18 mouse cellular contexts compared by ENCODE assay signal in the genomic region with DNA sequence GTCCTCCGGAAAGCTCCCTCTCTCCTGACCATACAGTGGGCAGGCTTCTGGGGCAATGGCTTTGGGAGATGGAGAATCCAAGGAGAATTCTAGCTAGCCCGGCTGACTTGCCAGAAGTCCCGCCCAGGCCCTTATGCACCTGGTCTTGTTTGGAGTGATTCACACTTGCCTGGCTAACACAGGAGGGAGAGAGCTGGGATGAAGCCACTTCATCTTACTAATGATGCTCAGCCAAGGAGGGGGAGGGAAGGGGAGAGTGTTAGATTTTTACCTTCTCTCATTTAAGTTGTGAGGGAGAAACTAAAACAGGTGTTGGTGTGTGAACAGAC. TPM values are rescaled to one million over a fixed set of nuclear protein-coding genes. Genes with fewer than 3 reads are reported as not detected.
DNase-seq lines count a peak whose midpoint lies in the region; ATAC-seq and TF ChIP-seq lines count a peak whose summit lies in the region.
"Had no signal": no experiment of that assay in that cellular context is flagged by ENCODE, and none has a peak within 500 bp of the region (broad histone marks: within the 10 kb centered on the region; RNA-seq: fewer than 3 reads in every experiment).

No protein-coding gene starts in this region.

- ATAC-seq in heart, embryonic 14.5 days (ENCODE audit: insufficient number of reproducible peaks, insufficient read depth, low FRiP score, low read depth) = no peak
- ATAC-seq in embryonic facial prominence, embryonic 13.5 days (ENCODE audit: insufficient number of reproducible peaks, insufficient read depth, low FRiP score, low TSS enrichment, low read depth) = no peak
- ATAC-seq: forebrain, embryonic 15.5 days; inflammation-experienced regulatory T-cells, adult 6 months had no signal

- peaks cover 40% of the 10 kb centered on the region for H3K36me3 ChIP-seq in heart, embryonic 14.5 days (ENCODE audit: control insufficient read depth, insufficient read depth, low read length)
- peaks cover 11% of the 10 kb centered on the region for H3K36me3 ChIP-seq in testis, adult 2 months (ENCODE audit: control insufficient read depth, insufficient read depth, low read length)
- peaks cover 45% of the 10 kb centered on the region for H3K36me3 ChIP-seq in embryonic facial prominence, embryonic 13.5 days

- no peak overlapping the region for H3K4me2 ChIP-seq in heart, embryonic 14.5 days (ENCODE audit: low read length)
- 0 out of 2 replicates have a peak overlapping the region, but pooled peaks have one; percentile 83 for H3K4me2 ChIP-seq in embryonic facial prominence, embryonic 13.5 days

- no peaks in the 10 kb centered on the region for H3K27me3 ChIP-seq in heart, embryonic 14.5 days (ENCODE audit: control insufficient read depth, insufficient read depth, low read length)
- no peaks in the 10 kb centered on the region for H3K27me3 ChIP-seq in testis, adult 2 months (ENCODE audit: control insufficient read depth, insufficient read depth, low read length)
- no peaks in the 10 kb centered on the region for H3K27me3 ChIP-seq in embryonic facial prominence, embryonic 13.5 days
- H3K27me3 ChIP-seq: embryonic facial prominence, embryonic 12.5 days; forebrain, embryonic 15.5 days; heart, embryonic 15.5 days; hindbrain, embryonic 12.5 days; megakaryocyte, embryonic 14.5 days had no signal

- H3K27ac ChIP-seq in heart, embryonic 14.5 days (replicated peaks in 1 of 2; ENCODE audit: control insufficient read depth in 1 of 2, insufficient read depth in 1 of 2, low read depth in 2 of 2, low read length in 2 of 2) = 0 out of 4 replicates have a peak overlapping the region, but pooled peaks of 1 of the 2 experiments have one; percentile 91
- H3K27ac ChIP-seq in testis, adult 2 months (ENCODE audit: control insufficient read depth, insufficient read depth, low read depth, low read length) = no peak overlapping the region
- H3K27ac ChIP-seq in embryonic facial prominence, embryonic 13.5 days = peak overlapping the region; percentile 98; the same call in 1 of the 2 replicates
- H3K27ac ChIP-seq: embryonic facial prominence, embryonic 12.5 days; forebrain, embryonic 15.5 days; hindbrain, embryonic 12.5 days had no signal

- no peak for TF ChIP-seq POLR2A in testis, adult 2 months (IDR thresholded peaks at IDR 0.05; ENCODE audit: control insufficient read depth, low read depth, low read length)

- no peaks in the 10 kb centered on the region for H3K9me3 ChIP-seq in heart, embryonic 14.5 days (ENCODE audit: control insufficient read depth, low read length)
- H3K9me3 ChIP-seq in embryonic facial prominence, embryonic 13.5 days = no peaks in the 10 kb centered on the region
- H3K9me3 ChIP-seq: embryonic facial prominence, embryonic 12.5 days; forebrain, embryonic 15.5 days; G1E; heart, embryonic 15.5 days; hindbrain, embryonic 12.5 days; megakaryocyte, embryonic 14.5 days had no signal

- peaks cover 2 to 14% of the 10 kb centered on the region in 2 experiments for H3K4me1 ChIP-seq in heart, embryonic 14.5 days (ENCODE audit: control insufficient read depth in 2 of 2, insufficient read depth in 2 of 2, low read length in 2 of 2)
- no peaks in the 10 kb centered on the region for H3K4me1 ChIP-seq in testis, adult 2 months (ENCODE audit: control insufficient read depth, insufficient read depth, low read length)
- peaks cover 9% of the 10 kb centered on the region for H3K4me1 ChIP-seq in embryonic facial prominence, embryonic 13.5 days

- H3K9ac ChIP-seq in heart, embryonic 14.5 days (ENCODE audit: low read length) = peak overlapping the region; percentile 79; the same call in 1 of the 2 replicates
- H3K9ac ChIP-seq in embryonic facial prominence, embryonic 13.5 days = 0 out of 2 replicates have a peak overlapping the region, but pooled peaks have one; percentile 32
- H3K9ac ChIP-seq: forebrain, embryonic 15.5 days; heart, embryonic 15.5 days; hindbrain, embryonic 12.5 days had no signal

- no peak for TF ChIP-seq CTCF in testis, adult 2 months (IDR thresholded peaks at IDR 0.05; ENCODE audit: control insufficient read depth, insufficient read depth, insufficient replicate concordance, low read depth, low read length)

- 84% methylated on average over 3 of the region's 3 CpGs for WGBS in heart, embryonic 14.5 days
- WGBS in embryonic facial prominence, embryonic 13.5 days = 88% methylated on average over 3 of the region's 3 CpGs

- no peak for DNase-seq in heart, adult 8-10 months (ENCODE audit: low spot score)
- no peak for DNase-seq in testis, postnatal 14 days (ENCODE audit: low spot score)
- DNase-seq in ovary, postnatal 10 days (ENCODE audit: low spot score) = no peak
- no peak for DNase-seq in ovary, adult 18-20 months (ENCODE audit: low spot score)
- DNase-seq: adrenal gland, postnatal 25 days; liver; midbrain, embryonic 14.5 days; right cerebral cortex, postnatal 14 days had no signal

- no peak overlapping the region for H3K4me3 ChIP-seq in heart, embryonic 14.5 days (ENCODE audit: control insufficient read depth in 1 of 2, insufficient read depth in 1 of 2, low read depth in 1 of 2, low read length in 2 of 2)
- peak overlapping the region; percentile 78 for H3K4me3 ChIP-seq in testis, adult 2 months (ENCODE audit: control insufficient read depth, low read depth, low read length)
- no peak overlapping the region for H3K4me3 ChIP-seq in embryonic facial prominence, embryonic 13.5 days
- H3K4me3 ChIP-seq: heart, embryonic 15.5 days had no signal

RNA-seq across cellular contexts. Expression of gene Zc3h10, which starts 2.0 kb away (rescaled TPM):
- 7.3 and 8.2 TPM in 2 replicates for polyA plus RNA-seq in heart, embryonic 14.5 days (2014; fragmentation: Nextera tagmentation; extraction: Ambion mirVana)
- total RNA-seq in heart, adult 8-10 months (2022) = 1 to 10 TPM; 5.7 to 9.9 (median 6.8) TPM
- 29.9 and 33.9 TPM in 2 replicates for polyA plus RNA-seq in testis, adult 2 months (2012; rRNA removed)
- 13.5 and 15.5 TPM in 2 replicates for polyA plus RNA-seq in embryonic facial prominence, embryonic 13.5 days (2015; fragmentation: Nextera tagmentation; extraction: Ambion mirVana)

RNA-seq across cellular contexts. Expression of gene Rpl41, which starts 3.6 kb away (rescaled TPM):
- 2,755 and 3,168 TPM in 2 replicates for polyA plus RNA-seq in heart, embryonic 14.5 days (2014; fragmentation: Nextera tagmentation; extraction: Ambion mirVana)
- total RNA-seq in heart, adult 8-10 months (2022) = 1,000 to 10,000 TPM; 1,313 to 1,574 (median 1,476) TPM
- polyA plus RNA-seq in testis, adult 2 months (2012; rRNA removed) = 1,504 and 1,952 TPM in 2 replicates
- 4,323 and 4,329 TPM in 2 replicates for polyA plus RNA-seq in embryonic facial prominence, embryonic 13.5 days (2015; fragmentation: Nextera tagmentation; extraction: Ambion mirVana)

RNA-seq across cellular contexts. Expression of gene Esyt1, which starts 19.9 kb away (rescaled TPM):
- polyA plus RNA-seq in heart, embryonic 14.5 days (2014; fragmentation: Nextera tagmentation; extraction: Ambion mirVana) = 17.3 and 17.8 TPM in 2 replicates
- total RNA-seq in heart, adult 8-10 months (2022) = 10 to 100 TPM; 16.5 to 17.5 (median 17.1) TPM
- polyA plus RNA-seq in testis, adult 2 months (2012; rRNA removed) = 1.6 and 3.1 TPM in 2 replicates
- 21.4 and 23.1 TPM in 2 replicates for polyA plus RNA-seq in embryonic facial prominence, embryonic 13.5 days (2015; fragmentation: Nextera tagmentation; extraction: Ambion mirVana)

RNA-seq across cellular contexts. Expression of gene Pa2g4, which starts 20.3 kb away (rescaled TPM):
- 123 TPM in 2 replicates for polyA plus RNA-seq in heart, embryonic 14.5 days (2014; fragmentation: Nextera tagmentation; extraction: Ambion mirVana)
- total RNA-seq in heart, adult 8-10 months (2022) = 10 to 100 TPM; 35.0 to 47.9 (median 39.4) TPM
- polyA plus RNA-seq in testis, adult 2 months (2012; rRNA removed) = 31.7 and 36.5 TPM in 2 replicates
- polyA plus RNA-seq in embryonic facial prominence, embryonic 13.5 days (2015; fragmentation: Nextera tagmentation; extraction: Ambion mirVana) = 188 and 206 TPM in 2 replicates

RNA-seq across cellular contexts. Expression of gene Erbb3, which starts 43.9 kb away (rescaled TPM):
- polyA plus RNA-seq in heart, embryonic 14.5 days (2014; fragmentation: Nextera tagmentation; extraction: Ambion mirVana) = 2.9 and 3.5 TPM in 2 replicates
- total RNA-seq in heart, adult 8-10 months (2022) = 1 to 10 TPM; 6.9 to 8.5 (median 7.9) TPM
- polyA plus RNA-seq in testis, adult 2 months (2012; rRNA removed) = 0.77 and 2.1 TPM in 2 replicates
- 14.8 and 16.1 TPM in 2 replicates for polyA plus RNA-seq in embryonic facial prominence, embryonic 13.5 days (2015; fragmentation: Nextera tagmentation; extraction: Ambion mirVana)
